Mouse (Mus musculus) ES-E14 (cell line): Measurements from ENCODE around the gene Olfr1062. TPM values are rescaled to one million over a fixed set of nuclear protein-coding genes. Genes with fewer than 3 reads are reported as not detected.
"Not testable (repeated sequence)": the region's sequence is repeated elsewhere in the genome, so short reads cannot be mapped to it uniquely, and the experiment has no call there.

Source experiments
- DNase-seq: peaks from one replicate; pipeline ENCODE4 v3.0.0-alpha.2; 2013; ENCODE audit warnings: low read depth, low spot score
- H3K27ac ChIP-seq: 2 replicates; pipeline ENCODE4 v1.5.1; 2012; ENCODE audit warnings: low read depth, mild to moderate bottlenecking, low read length, moderate library complexity, mixed read lengths; ENCODE audit not compliant: poor library complexity, insufficient read depth, severe bottlenecking
- H3K36me3 ChIP-seq: 2 replicates; pipeline ENCODE4 v1.6.1; 2012; ENCODE audit warnings: mild to moderate bottlenecking, low read length, moderate library complexity, mixed read lengths; ENCODE audit not compliant: control insufficient read depth, poor library complexity, insufficient read depth, severe bottlenecking
- H3K4me1 ChIP-seq, 2 experiments: fragments of 150-350 bp in 1 of 2; sonication (generic) in 1 of 2; 2 replicates each; pipeline ENCODE4 v1.6.1; 2012; ENCODE audit warnings: low read length in 2 of 2, mild to moderate bottlenecking in 1 of 2, mixed read lengths in 1 of 2; ENCODE audit not compliant: control insufficient read depth in 2 of 2, insufficient read depth in 2 of 2, poor library complexity in 1 of 2
- H3K4me3 ChIP-seq, 2 experiments: fragments of 150-350 bp in 1 of 2; sonication (generic) in 1 of 2; 2 replicates each; pipeline ENCODE4 v1.5.1; 2012; ENCODE audit warnings: low read length in 2 of 2, low read depth in 1 of 2, mild to moderate bottlenecking in 1 of 2, mixed read lengths in 1 of 2; ENCODE audit not compliant: insufficient read depth in 1 of 2, poor library complexity in 1 of 2, severe bottlenecking in 1 of 2
- H3K9ac ChIP-seq: 2 replicates; pipeline ENCODE4 v1.6.1; 2012; ENCODE audit warnings: low read depth, mild to moderate bottlenecking, low read length, mixed read lengths; ENCODE audit not compliant: poor library complexity, insufficient read depth, severe bottlenecking
- H3K9me3 ChIP-seq: fragments of 150-350 bp; sonication (generic); 2 replicates; pipeline ENCODE4 v1.6.1; 2012; ENCODE audit warnings: low read depth, mild to moderate bottlenecking, low read length; ENCODE audit not compliant: control insufficient read depth, insufficient read depth
- CHD2 ChIP-seq: IDR thresholded peaks from 2 replicates; pipeline ENCODE4 v1.6.1; 2014; ENCODE audit warnings: mild to moderate bottlenecking, low read depth, low read length, inconsistent platforms
- HCFC1 ChIP-seq: IDR thresholded peaks from 2 replicates; pipeline ENCODE4 v1.6.1; 2012; ENCODE audit warnings: low read length, inconsistent platforms, borderline replicate concordance; ENCODE audit not compliant: insufficient read depth
- MAFK ChIP-seq: IDR thresholded peaks from 2 replicates; pipeline ENCODE4 v1.6.1; 2014; ENCODE audit warnings: mild to moderate bottlenecking, low read depth, low read length, inconsistent platforms; ENCODE audit not compliant: insufficient read depth
- ZC3H11A ChIP-seq: IDR thresholded peaks from 2 replicates; pipeline ENCODE4 v1.6.1; 2012; ENCODE audit warnings: low read depth, mild to moderate bottlenecking, inconsistent platforms, low read length, borderline replicate concordance
- ZNF384 ChIP-seq: IDR thresholded peaks from 2 replicates; pipeline ENCODE4 v1.6.1; 2012; ENCODE audit warnings: low read depth, low read length, inconsistent platforms
- in situ Hi-C, 2 experiments: fragments of 600-800 bp; cut with MboI; formaldehyde crosslinking; loops; one replicate each; pipeline ENCODE4 v1.15.1; 2025; ENCODE audit warnings: low sequenced_read_pairs in 2 of 2, inconsistent platforms in 1 of 2; ENCODE audit not compliant: unreplicated experiment in 2 of 2
- total RNA-seq: library from RNA; depleted of rRNA; stranded (reverse); fragments of 300-350 nt; gene quantifications from 2 replicates; pipeline ENCODE4 v1.2.3, GENCODE M21; 2012; rRNA removed

Olfr1062 gene
- total RNA-seq, 1 experiment = not detected

DNA sequence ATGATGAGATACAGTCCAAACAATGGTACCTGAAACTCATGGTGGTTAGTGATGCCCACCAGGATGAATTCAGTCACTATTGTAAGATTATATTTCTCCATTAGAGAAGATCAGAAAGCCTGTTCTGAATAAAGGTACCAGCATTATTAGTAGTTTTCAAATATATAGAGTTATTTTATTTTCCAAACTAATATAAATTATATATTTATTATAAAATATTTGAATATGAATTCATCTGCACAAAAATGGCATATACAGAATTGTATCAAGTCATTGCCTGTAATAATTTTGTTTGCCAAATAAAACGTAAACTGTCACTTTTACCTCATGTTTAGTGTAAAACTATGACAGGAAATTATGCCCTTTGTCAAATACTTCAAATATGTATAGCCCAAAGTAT, 12.6 kb downstream of the Olfr1062 start, which contains the start of gene Olfr1061:
Gene Olfr1061 (minus strand): TSS at position 101 of the 400 bp plus-strand sequence.
- H3K9ac ChIP-seq = no peak within 1 kb of the TSS
- no peak for DNase-seq
- in situ Hi-C loops = no loop called here
- H3K4me3 ChIP-seq = no peak within 1 kb of the TSS
- no peaks in the 10 kb centered on the region for H3K36me3 ChIP-seq
- H3K4me1 ChIP-seq = no peaks in the 10 kb centered on the region
- H3K9me3 ChIP-seq = no peaks in the 10 kb centered on the region
- no peak within 1 kb of the TSS for H3K27ac ChIP-seq
- TF ChIP-seq HCFC1 = no peak
- TF ChIP-seq ZNF384 = no peak
- TF ChIP-seq ZC3H11A = no peak

DNA sequence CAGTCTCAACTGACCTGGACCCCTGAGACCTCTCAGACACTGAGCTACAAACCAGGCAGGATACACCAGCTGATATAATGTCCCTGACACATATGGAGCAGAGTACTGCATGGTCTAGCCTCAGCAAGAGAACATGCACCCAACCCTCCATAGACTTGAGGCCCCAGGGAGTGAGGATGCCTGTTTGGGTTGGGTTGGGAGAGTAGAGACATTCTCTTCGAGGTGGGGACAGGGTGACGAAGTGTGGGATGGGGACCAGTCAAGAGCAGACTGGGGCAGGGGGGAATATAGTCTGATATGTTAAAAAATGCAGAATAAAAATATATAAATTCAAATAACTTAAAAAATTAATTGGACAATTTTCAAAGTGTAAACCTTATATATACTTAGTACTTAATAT, 31.4 kb downstream of the Olfr1062 start:
- Histone ChIP-seq H3K9me3 (no peaks in the 10 kb centered on the region), H3K9ac (no peak overlapping the region), H3K36me3 (no peaks in the 10 kb centered on the region), H3K27ac (no peak overlapping the region; the same call in 1 of the 2 replicates), H3K4me1 (no peaks in the 10 kb centered on the region; a peak in 1 of 4 replicates), H3K4me3 (no peak overlapping the region)
- in situ Hi-C loops = no loop called here
- TF ChIP-seq ZNF384 (no peak), CHD2 (no peak), ZC3H11A (no peak), MAFK (no peak), HCFC1 (no peak)
- no peak for DNase-seq

DNA sequence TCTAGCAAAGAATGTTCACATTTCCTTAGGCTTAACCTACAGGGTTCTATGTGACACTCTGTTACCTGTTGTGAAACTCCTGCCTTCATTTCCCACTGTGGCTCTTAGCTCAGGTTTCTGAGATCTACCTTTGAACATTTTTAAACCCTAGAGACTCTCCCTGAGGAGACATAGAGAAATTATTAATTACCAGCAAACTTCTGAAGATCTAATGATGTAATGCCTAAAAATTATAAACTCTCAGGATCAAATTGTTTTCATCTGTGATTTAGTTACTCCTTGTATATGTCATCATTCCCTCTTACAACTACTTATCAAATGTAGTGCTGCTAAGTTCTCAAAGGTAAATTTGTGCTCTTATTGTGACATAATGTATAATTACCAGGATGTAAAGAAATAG, 38.1 kb downstream of the Olfr1062 start, which contains the start of gene Olfr1058:
Gene Olfr1058 (minus strand): TSS at position 101 of the 400 bp plus-strand sequence.
- H3K27ac ChIP-seq, H3K9ac ChIP-seq, H3K4me1 ChIP-seq, H3K4me3 ChIP-seq, DNase-seq, H3K36me3 ChIP-seq, in situ Hi-C loops, H3K9me3 ChIP-seq: not testable (repeated sequence)

DNA sequence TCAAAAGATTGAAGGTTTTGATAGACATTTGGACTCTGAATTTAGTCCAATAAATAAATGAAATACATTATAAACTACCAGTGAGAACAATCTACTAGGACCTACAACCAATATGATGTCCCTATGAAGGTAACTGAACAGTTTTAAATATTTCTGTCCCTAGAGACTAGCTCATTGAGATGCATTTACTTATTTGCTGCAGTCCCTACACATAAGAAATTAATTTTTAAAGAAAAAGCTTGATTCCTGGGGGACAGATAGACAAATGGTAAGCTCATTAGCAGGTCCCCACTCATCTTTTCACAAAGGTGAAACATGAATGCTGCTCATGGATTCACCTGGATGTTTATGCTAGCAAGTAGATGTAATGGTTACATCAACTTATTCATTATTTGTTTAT, 48.3 kb downstream of the Olfr1062 start, which contains the start of gene Olfr1057:
Gene Olfr1057 (minus strand): TSS at position 101 of the 400 bp plus-strand sequence.
- Histone ChIP-seq H3K9me3 (no peaks in the 10 kb centered on the region), H3K27ac (no peak within 1 kb of the TSS), H3K4me3 (no peak within 1 kb of the TSS), H3K36me3 (no peaks in the 10 kb centered on the region), H3K9ac (no peak within 1 kb of the TSS), H3K4me1 (no peaks in the 10 kb centered on the region)
- TF ChIP-seq ZNF384 = no peak
- no peak for TF ChIP-seq HCFC1
- TF ChIP-seq ZC3H11A = no peak
- TF ChIP-seq CHD2 = no peak
- TF ChIP-seq MAFK = no peak
- in situ Hi-C loops = no loop called here
- no peak for DNase-seq

Other genes with a start within 250 kb of the Olfr1062 start
- not detected in 2 replicates for gene Olfr1044, start 248.9 kb downstream of the Olfr1062 start, total RNA-seq
- gene Olfr52, start 241.1 kb downstream of the Olfr1062 start, total RNA-seq = not detected in 2 replicates
- not detected in 2 replicates for gene Olfr1045, start 223.7 kb downstream of the Olfr1062 start, total RNA-seq
- gene Olfr1046, start 207.4 kb downstream of the Olfr1062 start, total RNA-seq = not detected in 2 replicates
- gene Olfr1047, start 195.3 kb downstream of the Olfr1062 start, total RNA-seq = not detected in 2 replicates
- gene Olfr1048, start 186.5 kb downstream of the Olfr1062 start, total RNA-seq = not detected in 2 replicates
- gene Olfr1049, start 168.4 kb downstream of the Olfr1062 start, total RNA-seq = not detected in 2 replicates
- gene Olfr1051, start 147.7 kb downstream of the Olfr1062 start, total RNA-seq = not detected in 2 replicates
- gene Olfr1052, start 134.3 kb downstream of the Olfr1062 start, total RNA-seq = not detected in 2 replicates
- not detected in 2 replicates for gene Olfr1053, start 111.5 kb downstream of the Olfr1062 start, total RNA-seq
- gene Olfr1054, start 91.3 kb downstream of the Olfr1062 start, total RNA-seq = not detected in 2 replicates
- gene Olfr1055, start 76.5 kb downstream of the Olfr1062 start, total RNA-seq = not detected in 2 replicates
- not detected in 2 replicates for gene Olfr1056, start 64.3 kb downstream of the Olfr1062 start, total RNA-seq
- gene Olfr1057, start 48.4 kb downstream of the Olfr1062 start, total RNA-seq = not detected in 2 replicates
- gene Olfr1058, start 38.2 kb downstream of the Olfr1062 start, total RNA-seq = not detected in 2 replicates
- not detected in 2 replicates for gene Olfr1061, start 12.7 kb downstream of the Olfr1062 start, total RNA-seq
- gene Olfr1065, start 23.8 kb upstream of the Olfr1062 start, total RNA-seq = not detected in 2 replicates
- not detected in 2 replicates for gene Olfr1066, start 29.5 kb upstream of the Olfr1062 start, total RNA-seq
- not detected in 2 replicates for gene Olfr228, start 60.6 kb upstream of the Olfr1062 start, total RNA-seq
- gene Olfr1076, start 81.7 kb upstream of the Olfr1062 start, total RNA-seq = not detected in 2 replicates
- gene Olfr1079, start 115.7 kb upstream of the Olfr1062 start, total RNA-seq = not detected in 2 replicates
- not detected in 2 replicates for gene Olfr1080, start 131.5 kb upstream of the Olfr1062 start, total RNA-seq
- not detected in 2 replicates for gene Olfr1082, start 172.2 kb upstream of the Olfr1062 start, total RNA-seq
- not detected in 2 replicates for gene Olfr1084, start 213.0 kb upstream of the Olfr1062 start, total RNA-seq
- not detected in 2 replicates for gene Olfr1085, start 235.3 kb upstream of the Olfr1062 start, total RNA-seq